Mouse (Mus musculus) heart, postnatal 36 days (tissue): Measurements from ENCODE around the gene Msh5. TPM values are rescaled to one million over a fixed set of nuclear protein-coding genes. Genes with fewer than 3 reads are reported as not detected.

Source experiments
- DNase-seq, 2 experiments: peaks; one replicate each; pipeline ENCODE4 v3.0.0; 2021 to 2022
- intact Hi-C: fragments of 180-260 bp; cut with DNase I; formaldehyde crosslinking; loops from one replicate; pipeline ENCODE4 v1.15.1; 2025
- total RNA-seq, 2 experiments: library from RNA; stranded (reverse); gene quantifications; 2 replicates each; pipeline ENCODE4 v1.2.3; 2021

Msh5 gene
- total RNA-seq, 2 experiments from 2014 or later, result 0.25 to 0.70 TPM

DNA sequence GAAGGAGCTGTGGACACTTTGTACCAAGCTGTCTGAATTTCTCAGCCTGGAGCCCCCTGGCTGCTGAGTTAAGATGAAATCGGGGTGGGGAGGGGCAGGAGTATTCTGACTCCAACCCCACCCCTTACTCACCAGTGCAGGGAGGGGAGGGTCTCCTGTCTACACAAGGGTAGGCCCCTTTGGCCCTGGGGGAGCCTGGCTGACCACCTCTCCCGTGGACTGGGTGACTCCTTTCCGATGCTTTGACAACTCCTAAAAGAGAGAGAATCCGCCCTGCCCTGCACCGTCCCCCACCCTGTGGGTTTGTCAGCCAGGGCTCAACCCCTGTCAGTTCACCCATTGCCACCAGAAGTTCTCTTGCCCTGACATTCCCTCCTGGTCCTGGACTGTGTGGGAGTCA, 20.3 kb downstream of the Msh5 start:
- no peak for DNase-seq
- intact Hi-C loops, result loop anchor here (2.0 kb wide), 1 partner anchor 15 kb away; no protein-coding TSS in a partner anchor

DNA sequence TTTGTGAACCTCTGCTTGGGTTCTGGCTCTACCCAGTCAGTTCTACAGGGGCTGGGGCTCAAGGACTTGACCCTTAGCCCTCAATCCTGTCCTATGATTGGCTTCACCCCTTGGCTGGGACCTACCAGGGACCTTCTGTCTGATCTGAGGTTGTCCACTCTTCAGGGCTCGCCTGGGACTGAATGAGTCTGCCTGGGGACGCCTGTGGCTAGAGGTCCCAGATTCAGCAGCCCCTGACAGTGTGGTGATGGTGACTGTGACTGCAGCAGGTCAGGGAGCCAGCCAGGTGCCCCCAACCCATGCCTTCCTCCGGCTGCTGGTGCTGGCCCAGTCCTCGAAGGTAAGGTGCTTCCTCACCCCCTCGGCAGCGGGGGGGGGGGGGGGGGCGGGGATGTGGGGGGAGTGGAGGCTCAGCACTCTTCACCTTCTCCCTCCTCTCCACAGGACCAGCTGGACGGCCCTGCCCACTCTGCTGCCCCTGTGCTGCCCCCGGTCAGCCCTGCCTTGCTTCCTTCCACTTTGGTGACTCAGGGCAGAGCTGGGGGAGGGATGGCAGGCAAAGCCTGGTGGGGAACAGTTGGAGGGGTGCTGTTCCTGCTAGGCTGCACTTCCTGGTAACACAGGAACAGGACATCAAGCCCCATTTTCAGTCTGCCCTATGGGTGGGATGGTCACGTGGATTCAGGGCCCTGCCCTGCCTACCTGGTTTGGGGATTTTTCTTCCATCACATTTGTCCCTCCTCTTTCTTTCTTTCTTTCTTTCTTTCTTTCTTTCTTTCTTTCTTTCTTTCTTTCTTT, 21.7 kb downstream of the Msh5 start:
- intact Hi-C loops, result loop anchor here (5.0 kb wide), 1 partner anchor 97 kb away; the partner anchor contains the start of genes Csnk2b and Gpank1
- DNase-seq, result no peak

DNA sequence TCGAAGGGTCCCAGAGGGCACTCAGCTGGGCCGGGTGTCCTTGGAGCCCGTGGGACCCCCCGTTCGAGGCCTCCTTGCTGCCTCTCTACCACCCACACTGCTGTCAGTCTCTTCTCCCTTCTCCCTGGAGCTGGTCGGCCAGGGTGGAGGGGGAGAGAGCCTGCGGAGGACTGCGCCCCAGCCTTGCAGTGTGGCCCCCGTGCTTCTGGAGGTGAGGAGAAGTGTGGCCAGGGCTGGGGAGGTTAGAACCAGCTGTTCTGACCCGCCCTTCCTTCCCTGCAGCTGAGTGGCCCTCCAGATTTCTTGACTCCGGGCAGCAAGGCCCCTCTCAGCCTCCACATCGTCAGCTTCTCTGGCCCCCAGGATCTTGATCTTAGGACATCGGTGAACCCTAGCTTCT, 22.3 kb downstream of the Msh5 start:
- no peak for DNase-seq
- intact Hi-C loops, result loop anchor here (5.0 kb wide), 1 partner anchor 98 kb away; the partner anchor contains the start of genes Csnk2b and Gpank1

DNA sequence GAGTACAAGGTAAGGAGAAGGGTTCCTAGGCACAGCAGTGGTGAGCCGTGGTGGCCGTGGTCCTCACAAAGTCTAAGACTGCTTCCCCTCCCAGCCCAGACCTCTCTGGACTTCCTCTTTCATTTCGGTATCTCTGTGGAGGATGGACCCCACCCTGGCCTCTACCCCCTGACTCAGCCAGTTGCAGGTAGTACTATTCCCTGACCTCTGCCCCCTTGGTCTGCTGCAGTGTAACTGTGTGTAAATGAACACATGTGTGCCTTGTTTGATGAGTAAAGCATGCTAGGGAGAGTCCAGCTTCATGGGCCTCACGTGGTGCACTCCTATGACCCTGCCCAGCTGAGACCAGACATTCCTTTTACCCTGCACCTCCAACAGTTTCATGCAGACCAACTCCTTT, 22.8 kb downstream of the Msh5 start:
- intact Hi-C loops, result loop anchor here (2.0 to 5.0 kb wide), 2 partner anchors 99 to 213 kb away; partner anchors contain the start of genes Csnk2b and Gpank1
- DNase-seq, result no peak

DNA sequence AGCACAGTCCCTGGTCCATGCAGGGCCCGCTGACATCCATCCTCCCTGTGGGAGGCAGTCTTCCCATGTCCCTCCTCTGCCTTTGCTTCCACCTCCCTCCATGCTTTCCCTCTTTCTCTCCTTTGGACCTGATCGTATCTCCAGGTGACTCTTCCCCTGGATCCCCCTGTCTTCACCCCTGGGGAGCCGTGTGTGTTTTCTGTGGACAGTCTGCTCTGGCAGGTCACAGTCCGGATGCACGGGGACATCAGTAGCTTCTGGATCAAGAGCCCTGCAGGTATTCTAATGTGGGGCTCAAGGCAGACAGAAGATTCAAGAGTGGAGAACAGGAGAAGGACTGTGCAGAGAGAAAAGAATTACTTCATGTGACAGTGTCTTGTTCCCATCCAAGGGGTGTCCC, 23.3 kb downstream of the Msh5 start:
- intact Hi-C loops, result loop anchor here (2.0 to 5.0 kb wide), 2 partner anchors 99 to 214 kb away; partner anchors contain the start of genes Csnk2b and Gpank1
- no peak for DNase-seq

DNA sequence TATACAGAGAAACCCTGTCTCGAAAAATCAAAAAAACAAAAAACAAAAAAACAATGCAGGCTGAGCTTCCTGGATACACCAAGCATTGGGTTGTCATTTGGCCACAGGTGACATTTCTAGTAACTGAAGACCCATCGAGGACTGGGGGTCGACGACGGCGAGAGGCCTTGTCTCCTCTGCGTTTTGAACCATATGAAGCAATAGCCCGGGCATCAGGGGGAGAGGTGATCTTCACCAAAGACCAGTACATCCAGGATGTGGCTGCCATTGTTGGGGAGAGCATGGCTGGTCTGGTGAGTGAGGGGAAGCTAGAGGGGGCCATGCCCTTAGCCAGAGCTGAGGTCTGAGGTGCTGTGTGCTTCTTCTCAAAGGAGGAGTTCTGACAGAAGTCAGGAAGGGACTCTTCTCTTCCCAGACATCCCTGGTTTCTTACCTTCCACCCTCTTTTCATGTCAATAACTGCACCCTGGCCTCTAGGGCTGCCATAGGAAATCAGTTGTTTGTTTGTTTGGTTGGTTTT, 23.9 kb downstream of the Msh5 start:
- intact Hi-C loops, result loop anchor here (1.0 to 5.0 kb wide), 3 partner anchors 24 to 214 kb away; partner anchors contain the start of genes Csnk2b, Gpank1 and Msh5
- no peak for DNase-seq

DNA sequence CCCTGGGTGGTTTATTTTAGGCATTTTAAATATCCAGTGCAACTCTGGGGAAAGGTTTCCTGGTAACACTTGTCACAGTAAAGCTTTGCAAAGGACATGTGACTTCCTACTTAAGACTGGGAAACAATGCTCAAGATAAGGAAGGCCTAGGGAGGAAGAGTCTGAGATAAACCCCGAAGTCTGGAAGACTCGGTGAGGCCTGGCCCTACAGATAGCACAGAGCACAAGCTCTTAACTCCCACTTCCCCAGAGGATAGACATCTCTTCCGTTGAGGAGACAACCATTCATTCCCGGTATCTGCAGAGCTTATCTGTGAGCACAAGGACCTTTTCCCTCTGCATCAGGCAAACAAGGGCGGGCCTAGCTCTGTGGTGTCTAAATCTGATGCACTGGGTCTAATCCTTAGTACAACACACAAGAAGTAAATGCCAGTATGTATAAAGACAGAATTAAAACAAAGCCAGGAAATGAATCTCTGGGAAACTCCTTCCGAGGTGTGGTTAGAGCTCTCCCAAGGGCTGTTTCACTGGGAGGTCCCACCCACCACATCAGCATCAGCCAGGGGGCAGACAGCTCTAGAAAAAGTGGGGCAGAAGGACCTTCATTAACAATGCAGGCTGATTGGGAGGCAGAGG, 24.6 kb downstream of the Msh5 start:
- intact Hi-C loops, result loop anchor here (1.0 to 5.0 kb wide), 7 partner anchors 24 to 215 kb away; partner anchors contain the start of genes Abhd16a, Csnk2b, Ddah2 and Gpank1
- peak in 1 of 2 experiments; percentile 56 for DNase-seq

DNA sequence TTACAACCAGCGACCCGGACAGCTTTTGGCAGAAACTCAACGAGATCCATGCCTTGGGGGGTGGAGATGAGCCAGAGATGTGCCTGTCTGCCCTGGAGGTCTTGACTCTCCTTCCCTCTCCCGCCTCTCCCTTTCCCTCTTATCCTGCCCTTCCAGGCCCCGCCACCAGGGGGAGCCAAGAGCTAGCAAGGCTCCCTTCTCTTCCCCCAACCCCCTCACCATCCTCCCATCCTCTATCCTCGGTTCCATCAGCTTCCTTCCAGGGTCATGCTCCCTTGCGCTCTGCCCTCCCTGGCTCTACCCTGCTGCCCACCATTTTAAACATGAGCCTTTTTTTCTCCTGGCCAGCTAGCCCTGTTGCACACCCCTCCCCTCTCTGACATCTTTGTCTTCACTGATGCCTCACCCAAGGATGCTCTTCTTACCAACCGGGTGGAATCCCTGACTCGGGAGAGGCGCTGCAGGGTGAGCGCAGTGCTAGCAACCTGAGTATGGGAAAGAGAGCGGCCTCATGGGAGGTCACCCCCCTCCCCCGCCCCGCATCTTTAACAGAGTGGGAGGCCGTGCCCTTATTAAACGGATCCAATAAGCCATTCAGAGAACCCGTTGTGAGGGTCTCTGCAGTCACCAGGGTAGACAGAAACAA, 25.3 kb downstream of the Msh5 start:
- peak; percentile 92 to 93 for DNase-seq
- intact Hi-C loops, result loop anchor here (1.0 to 5.0 kb wide), 5 partner anchors 38 to 101 kb away; partner anchors contain the start of genes Abhd16a, Csnk2b, Ddah2 and Gpank1

DNA sequence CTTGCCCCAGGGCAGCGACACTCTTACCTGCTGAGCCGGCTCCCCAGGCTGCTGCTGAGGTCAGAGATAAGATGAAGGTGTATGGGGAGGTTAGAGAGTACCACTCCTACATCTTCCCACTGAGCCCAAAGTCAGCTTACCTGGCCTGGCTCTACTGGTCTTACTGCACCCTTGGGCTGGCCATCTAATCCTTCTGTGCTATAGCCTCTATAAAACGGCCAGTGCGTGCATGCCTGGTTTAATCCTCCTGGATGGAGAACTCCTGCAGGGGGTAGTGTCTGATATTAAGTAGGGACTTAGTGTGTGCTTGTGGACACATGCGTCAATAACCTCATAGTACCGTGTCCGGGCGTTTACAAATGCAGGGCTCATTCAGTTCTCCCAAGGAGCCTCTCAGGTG, 26.0 kb downstream of the Msh5 start:
- intact Hi-C loops, result loop anchor here (2.0 to 5.0 kb wide), 2 partner anchors 68 to 102 kb away; partner anchors contain the start of genes Abhd16a, Csnk2b and Gpank1
- no peak for DNase-seq

DNA sequence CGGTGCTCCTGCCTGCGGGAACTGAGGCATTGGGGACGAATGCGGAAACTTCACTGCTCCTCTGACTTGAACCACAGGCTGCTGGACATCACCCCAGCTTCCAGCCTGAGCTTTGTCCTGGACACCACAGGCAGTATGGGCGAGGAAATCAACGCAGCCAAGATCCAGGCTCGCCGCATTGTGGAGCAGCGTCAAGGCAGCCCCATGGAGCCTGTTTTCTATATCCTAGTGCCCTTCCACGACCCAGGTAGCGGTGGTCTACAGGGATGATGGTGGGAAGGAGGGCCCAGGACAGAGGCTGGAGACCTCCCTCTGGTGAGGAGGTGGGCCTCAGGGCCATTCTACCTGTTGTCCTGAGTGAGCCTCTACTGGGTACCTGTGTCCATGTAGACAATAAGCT, 26.7 kb downstream of the Msh5 start:
- no peak for DNase-seq
- intact Hi-C loops, result loop anchor here (2.0 to 5.0 kb wide), 2 partner anchors 69 to 102 kb away; partner anchors contain the start of genes Abhd16a, Csnk2b and Gpank1

DNA sequence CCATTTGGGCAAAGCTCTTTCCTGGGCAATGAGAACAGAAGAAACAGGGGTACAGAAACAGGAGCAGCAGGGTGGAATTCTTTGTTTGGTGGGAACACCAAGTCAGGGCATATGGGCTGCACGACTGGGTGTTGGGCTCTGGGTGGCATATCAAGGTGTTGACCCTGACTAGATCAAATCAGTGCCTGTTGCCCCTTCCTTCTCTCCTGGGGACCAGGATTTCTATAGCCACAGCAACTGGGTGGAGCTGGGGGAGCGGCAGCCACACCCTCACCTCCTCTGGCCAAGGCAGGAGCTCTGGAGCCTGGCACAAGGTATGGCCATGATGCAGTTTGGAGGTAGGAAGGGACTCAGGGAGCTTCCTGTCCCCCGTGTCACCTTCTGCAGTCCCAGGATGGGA, 28.4 kb downstream of the Msh5 start:
- intact Hi-C loops, result no loop called here
- DNase-seq, result no peak

DNA sequence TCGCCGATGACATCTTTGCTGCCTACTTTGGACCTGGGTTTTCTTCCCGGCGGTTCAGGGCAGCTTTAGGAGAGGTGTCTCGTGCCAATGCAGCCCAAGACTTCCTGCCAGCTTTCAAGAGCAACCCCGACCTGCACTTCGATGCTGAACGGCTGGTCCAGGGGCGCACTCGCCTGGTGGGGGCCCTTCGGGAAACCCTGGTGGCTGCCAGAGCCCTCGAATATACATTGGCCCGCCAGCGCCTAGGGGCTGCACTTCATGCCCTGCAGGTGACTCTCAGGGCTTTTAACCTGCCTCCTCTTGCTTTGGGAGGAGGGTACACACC, 28.9 kb downstream of the Msh5 start:
- intact Hi-C loops, result no loop called here
- no peak for DNase-seq

DNA sequence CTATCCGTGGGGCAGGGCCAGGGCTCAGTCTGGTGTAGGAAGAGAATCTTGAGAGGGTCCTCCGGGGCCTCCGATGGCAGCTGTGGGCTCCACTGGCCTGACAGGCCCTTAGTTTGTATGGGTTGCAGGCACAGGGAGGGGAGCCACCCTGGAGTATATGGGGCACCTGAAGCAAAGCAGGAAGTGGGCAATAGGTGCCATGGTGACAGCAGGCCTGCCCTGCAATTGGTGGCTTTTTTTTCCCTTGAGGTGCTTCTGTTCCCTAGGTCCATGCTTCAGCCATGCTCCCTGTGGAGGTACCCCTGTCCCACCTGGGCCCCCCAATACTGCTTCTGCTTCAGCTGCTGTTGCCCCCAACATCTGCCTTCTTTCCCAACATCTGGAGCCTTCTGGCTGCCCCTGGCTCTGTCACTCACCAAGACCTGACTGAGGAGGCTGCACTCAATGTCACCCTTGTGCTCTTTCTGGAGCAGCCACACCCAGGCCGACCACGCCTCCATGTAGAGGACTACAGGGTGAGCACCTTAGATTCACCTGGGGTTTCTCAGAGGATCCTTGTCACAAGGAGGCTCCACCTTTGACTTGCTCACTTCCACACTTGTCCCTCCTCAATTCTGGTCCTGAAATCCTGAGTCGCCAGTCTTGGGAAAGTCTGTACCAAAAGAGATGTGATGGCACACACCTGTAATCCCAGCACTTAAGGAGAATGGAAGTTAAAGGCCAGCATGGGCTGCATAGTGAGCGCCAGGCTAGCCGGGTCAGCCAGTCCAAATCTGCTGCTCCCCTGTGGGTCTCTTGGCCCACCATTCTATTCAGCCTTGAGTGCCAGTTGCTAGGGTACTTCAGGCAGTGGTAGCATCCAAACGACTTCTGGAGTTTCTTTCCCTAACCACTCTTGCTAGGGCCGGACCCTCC, 29.5 kb downstream of the Msh5 start:
- intact Hi-C loops, result no loop called here
- DNase-seq, result no peak

DNA sequence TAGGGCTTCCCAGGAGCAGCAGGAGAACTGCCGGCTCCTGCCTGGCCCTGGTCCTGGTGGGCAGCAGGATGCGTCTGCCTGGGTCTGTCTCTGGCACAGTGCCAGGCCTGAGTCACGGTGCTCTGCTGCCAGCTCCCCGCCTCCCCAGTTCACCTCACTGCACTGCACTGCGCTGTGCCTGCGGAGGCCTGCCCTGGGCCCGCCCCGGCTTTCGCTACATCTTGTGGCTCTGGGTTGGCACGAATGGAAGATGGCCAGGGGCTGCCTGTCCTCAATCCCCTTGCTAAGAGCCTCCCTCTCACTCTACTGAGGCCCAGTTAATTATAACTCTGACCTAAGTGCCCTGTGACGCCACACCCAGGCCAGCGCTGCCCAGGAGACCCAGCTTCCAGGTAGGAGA, 30.2 kb downstream of the Msh5 start, which contains the start of gene Vwa7:
Gene Vwa7 (plus strand): TSS at position 204 of the 400 bp plus-strand sequence.
- intact Hi-C loops, result no loop called here
- DNase-seq, result peak in 1 of 2 experiments; percentile 36

DNA sequence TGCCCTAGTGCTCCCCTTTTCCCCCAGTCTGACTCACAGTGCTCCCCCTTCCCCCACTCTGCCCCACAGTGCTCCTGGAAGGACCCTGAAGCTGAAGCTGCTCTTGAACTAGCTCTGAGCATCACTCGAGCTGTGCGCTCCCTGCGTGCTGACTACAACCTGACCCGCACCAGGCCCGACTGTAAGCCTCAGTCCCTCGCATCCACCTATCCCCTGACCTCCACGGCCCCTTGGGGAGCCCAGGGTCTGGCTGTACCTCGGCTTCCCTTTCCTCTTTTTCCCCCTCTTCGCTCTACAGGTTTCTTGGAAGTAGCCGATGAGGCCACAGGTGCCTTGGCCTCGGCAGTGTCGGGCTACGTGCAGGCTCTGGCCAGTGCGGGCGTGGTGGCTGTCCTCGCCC, 31.2 kb downstream of the Msh5 start:
- intact Hi-C loops, result no loop called here
- no peak for DNase-seq

DNA sequence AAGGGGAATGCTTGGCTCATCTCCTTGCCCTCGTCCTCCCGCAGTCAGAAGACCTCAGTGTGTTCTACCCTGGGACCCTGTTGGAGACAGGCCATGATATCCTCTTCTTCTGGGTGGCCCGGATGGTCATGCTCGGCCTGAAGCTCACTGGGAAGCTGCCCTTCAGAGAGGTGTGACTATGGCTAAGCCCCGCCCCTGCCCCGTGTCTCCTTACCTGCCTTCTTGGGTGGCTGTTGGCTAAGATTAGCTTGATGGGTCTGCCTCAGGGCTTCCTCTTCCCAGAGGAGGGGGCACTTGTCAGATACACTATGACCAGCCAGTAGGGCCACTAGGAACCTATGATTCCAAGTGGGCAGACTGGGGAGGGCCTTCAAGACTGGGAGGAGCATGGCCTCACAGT, 33.3 kb downstream of the Msh5 start:
- no peak for DNase-seq
- intact Hi-C loops, result no loop called here

DNA sequence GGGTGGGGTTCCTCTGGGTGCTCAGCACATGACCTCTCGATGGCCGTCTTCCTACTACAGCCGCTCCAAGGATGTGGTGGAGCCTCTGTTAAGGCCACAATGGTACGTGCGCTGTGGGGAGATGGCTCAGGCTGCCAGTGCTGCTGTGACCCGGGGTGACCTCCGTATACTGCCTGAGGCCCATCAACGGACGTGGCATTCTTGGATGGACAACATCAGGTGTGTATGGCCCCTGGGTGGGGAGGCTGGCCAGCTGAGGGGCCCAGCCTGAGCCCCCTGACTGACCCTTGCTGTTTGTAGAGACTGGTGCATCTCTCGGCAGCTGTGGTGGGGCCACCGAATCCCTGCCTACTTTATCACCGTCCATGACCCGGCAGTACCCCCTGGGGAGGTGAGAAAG, 34.1 kb downstream of the Msh5 start:
- DNase-seq, result no peak
- intact Hi-C loops, result no loop called here

DNA sequence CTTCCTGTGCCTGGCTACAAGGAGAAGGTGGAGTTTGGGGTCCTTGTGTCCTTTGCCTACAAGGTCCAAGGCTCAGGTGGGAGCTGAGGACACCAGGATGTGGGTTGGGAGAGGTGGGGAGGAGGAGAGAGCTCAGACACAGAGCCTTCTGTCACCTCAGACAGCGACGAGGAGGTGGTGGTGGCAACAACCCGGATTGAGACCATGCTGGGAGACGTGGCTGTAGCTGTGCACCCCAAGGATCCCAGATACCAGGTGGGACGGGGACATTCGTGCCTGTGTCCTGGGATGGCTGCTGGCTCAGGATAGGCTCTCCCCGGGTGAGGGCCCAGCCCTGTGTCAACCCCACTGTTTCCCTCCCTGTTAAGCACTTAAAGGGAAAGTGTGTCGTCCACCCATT, 35.1 kb downstream of the Msh5 start:
- DNase-seq, result no peak
- intact Hi-C loops, result no loop called here

DNA sequence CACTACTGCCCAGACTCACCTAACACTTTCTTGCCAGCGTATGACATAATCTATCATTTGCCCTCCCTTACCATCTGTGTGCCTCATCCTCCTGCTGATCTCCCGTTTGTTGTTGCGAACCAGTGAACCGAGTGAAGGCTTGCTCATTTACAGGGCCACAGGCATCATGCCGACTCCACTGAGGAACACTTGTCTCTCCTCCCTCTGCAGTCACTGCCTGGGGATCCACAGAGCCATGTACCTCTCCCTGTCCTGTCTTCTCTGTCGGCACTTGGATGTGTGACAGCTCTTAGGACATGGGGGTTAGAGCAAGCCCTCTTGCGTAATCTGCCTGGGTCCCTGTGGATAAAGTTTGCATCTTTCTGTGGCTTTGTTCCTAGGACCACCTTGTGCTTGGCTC, 37.0 kb downstream of the Msh5 start:
- DNase-seq, result no peak
- intact Hi-C loops, result no loop called here
